Mouse (Mus musculus) MEL (cell line): Measurements from ENCODE around the gene Slc35e3.

Experiments
- JUND ChIP-seq: IDR thresholded peaks from 2 replicates; pipeline ENCODE4 v1.6.1; 2011; ENCODE audit warnings: low read depth, mild to moderate bottlenecking, improper control_type of control experiment, low read length
- MYC ChIP-seq: IDR thresholded peaks from 2 replicates; pipeline ENCODE4 v1.6.1; 2011; ENCODE audit warnings: low read depth, mild to moderate bottlenecking, low read length, improper control_type of control experiment, moderate library complexity

- TF ChIP-seq JUND (no peak), MYC (no peak)
These were observed 24.3 kb upstream of the Slc35e3 start for GRCm38 (mm10) chr10:117770286-117771130.
